Mouse (Mus musculus) heart, postnatal 4 days (tissue): ENCODE data around the gene Cib2. TPM values are rescaled to one million over a fixed set of nuclear protein-coding genes. Genes with fewer than 3 reads are reported as not detected.

Experiments used
- DNase-seq: peaks from one replicate; pipeline ENCODE4 v3.0.0; 2021
- total RNA-seq, 2 experiments: library from RNA; stranded (reverse); gene quantifications; 2 replicates each; pipeline ENCODE4 v1.2.3; 2021

The Cib2 gene
- total RNA-seq, 2 experiments from 2014 or later = 1.5 to 2.1 TPM

GRCm38 (mm10) chr9:54544954-54545315 is 15.1 kb downstream of the Cib2 start:
- DNase-seq = no peak

DNA sequence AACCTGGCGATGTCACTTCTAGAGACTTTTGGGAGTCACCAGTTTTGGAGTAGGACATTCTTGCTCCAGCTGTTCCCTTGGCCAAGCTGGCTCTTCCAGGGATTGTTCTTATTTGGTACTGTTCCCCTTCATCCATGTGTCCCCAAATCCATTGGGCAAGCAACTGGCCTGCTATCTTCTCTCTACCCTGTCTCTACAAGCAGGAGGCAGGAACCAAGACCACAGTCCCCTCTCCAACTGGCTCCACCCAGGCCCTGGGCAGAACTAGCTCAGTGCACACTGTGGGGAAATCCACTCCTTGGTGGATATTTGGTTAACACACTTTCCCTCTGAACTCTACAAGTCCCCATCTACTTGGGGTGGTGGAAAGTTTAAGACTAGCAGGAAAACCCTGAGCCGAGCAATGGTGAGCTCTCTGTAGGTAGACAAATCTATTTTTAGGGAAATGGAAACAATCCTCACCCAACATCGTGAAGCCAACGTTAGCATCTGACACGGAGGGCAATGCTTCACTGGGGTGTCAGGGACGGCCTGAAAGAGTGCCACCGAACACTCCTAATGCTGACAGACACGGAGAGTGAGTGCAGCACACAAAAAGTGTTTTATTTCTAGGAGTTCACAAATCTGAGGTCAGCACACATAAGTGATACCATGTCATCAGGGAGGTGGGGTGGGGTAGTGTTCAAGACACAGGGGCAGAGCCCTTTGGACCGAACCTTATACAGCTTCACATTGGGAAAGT is 15.6 kb downstream of the Cib2 start:
- DNase-seq = no peak

GRCm38 (mm10) chr9:54540801-54541200 is 19.2 kb downstream of the Cib2 start:
- DNase-seq = no peak

- DNase-seq = no peak
Observed at GRCm38 (mm10) chr9:54538684-54539083, 21.3 kb downstream of the Cib2 start, which contains the start of gene Sh2d7. TSS of gene Sh2d7 (plus strand) at chr9:54538984.

DNA sequence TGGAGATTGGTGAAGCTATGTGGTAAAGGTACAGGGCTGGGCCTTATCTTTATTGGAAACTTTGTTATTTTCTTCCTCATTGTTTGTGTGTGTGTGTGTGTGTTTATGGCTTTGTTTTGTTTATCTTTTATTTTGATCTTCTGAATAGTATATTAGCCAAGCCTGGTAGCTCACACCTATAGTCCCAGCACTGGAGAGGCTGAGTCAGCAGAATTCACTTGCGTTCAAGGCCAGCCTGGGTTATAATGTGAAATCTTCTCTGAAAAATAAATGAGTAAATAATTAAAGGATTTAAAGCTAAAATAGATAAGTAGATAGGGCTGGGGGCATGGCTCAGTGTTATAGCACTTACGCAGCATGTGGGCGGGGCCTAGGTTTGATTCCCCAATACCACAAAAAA is 21.8 kb downstream of the Cib2 start:
- DNase-seq = no peak

- no peak for DNase-seq
Observed at GRCm38 (mm10) chr9:54537480-54537879, 22.5 kb downstream of the Cib2 start.

GRCm38 (mm10) chr9:54537030-54537429 is 23.0 kb downstream of the Cib2 start:
- no peak for DNase-seq

DNA sequence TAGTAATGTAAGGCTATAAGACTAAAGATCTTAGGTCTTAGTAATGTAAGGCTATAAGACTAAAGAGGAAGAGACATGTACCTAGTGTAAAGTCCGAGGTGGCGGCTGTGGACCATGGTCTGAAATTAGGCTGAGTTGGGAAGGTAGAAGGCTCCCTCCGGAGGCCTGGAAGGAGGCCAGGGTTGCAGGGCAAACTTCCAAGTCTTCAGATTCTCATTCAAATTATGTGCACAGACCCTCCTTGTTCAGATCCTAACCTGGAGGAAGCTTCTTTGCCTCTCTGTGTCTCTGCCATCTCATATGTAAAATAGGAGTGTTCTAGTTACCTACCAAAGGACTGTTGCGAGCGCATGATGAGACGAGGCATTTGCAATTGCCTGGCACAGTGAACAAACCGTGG is 23.8 kb downstream of the Cib2 start:
- peak; percentile 28 for DNase-seq

DNA sequence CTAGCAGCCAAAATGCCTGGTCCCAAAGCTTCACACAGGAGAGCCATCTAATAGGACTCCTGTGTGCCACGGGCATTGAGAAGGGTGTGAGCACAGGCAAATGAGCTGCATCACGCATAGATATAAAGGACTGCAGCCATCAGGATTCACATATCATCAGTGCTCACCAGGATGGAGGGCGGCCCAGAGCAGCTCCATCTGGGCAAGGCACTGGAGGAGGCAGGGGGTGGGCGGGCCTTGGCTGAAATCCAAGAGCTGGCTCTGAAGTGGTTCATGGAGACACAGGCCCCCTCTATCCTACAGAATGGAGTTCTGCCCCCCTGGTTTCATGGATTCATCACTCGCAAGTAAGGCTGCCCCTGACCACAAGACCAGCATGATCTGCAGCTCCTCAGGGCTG is 26.0 kb downstream of the Cib2 start:
- DNase-seq = peak; percentile 42

GRCm38 (mm10) chr9:54532926-54533325 is 27.1 kb downstream of the Cib2 start:
- DNase-seq = no peak

- no peak for DNase-seq
Observed at GRCm38 (mm10) chr9:54531421-54531820, 28.6 kb downstream of the Cib2 start.

DNA sequence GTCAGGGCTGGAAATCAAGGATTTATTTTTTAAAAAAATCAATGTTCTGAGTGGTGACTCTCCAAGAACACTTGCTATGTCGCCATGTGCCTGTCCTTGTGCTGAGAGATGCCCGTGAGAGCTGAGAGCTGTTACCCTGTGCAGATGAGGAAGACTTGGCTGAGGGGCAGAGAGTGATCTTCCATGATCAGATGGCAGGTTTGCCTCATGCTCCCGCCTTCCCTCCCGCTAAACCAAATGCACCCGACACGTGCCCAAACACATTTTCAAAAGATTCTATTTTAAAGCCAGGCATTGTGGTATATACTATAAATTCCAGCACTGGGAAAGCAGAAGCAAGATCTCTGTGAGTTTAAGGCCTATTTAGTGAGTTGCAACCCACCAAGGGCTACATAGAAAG is 29.2 kb downstream of the Cib2 start:
- DNase-seq = no peak

DNA sequence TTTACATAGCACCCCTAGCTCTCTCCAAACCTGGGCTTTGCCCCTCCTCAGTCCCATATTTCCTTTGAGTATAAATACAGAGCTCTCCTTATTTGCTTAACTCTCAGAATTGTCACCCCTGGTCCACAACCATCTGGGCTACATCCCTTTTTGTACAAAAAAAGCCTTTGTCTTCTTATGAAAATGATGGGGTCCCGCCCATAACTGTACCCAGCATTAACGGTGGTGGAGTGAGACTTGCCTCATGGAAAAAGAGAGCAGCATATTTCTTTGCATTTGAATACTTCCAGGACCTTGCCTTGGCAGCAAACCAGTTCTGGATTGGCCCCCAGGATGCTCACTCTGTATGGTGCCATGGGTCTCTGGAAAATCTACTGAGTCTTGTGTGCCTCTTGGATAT is 30.1 kb downstream of the Cib2 start:
- DNase-seq = no peak

GRCm38 (mm10) chr9:54527694-54528093 is 32.3 kb downstream of the Cib2 start:
- DNase-seq = no peak

- DNase-seq = no peak
Observed at GRCm38 (mm10) chr9:54520286-54520685, 39.7 kb downstream of the Cib2 start.

DNA sequence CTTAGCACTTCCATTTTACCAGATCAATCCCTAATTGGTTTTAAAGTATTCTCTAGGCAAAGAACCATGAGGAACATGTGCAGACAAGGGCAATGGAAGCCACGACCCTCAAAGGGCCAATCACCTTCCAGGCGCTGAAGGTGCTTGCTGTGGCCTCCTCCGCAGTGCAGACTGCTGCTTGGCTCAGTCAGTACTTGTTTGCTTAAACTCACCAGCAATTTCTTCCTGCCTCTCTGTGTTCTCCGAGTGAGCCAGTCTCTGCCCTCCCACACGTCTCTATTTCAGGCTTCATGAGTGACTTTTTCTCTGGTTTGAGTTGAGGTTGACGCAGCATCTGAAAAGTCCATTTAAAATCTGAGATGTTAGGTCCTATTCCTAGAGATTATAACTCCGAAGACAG is 41.1 kb downstream of the Cib2 start:
- no peak for DNase-seq

DNA sequence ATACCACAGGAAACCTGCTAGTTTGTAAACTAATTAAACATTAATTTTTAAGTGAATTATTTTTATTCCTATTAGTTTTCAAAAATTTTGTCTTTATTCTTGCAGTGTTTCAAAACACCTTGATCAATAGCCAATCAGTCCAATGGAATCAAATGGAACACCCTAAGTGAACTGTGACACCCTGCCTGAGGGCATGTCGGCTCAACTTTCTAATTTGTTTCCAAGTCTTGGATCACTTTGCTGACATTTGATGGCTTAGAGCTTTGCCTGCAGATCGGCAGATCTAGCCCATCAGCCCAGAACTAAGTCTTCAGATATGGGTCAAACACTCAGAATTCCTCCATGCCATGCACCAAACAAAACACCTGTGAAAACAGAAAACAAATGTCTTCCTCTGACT is 44.0 kb downstream of the Cib2 start:
- no peak for DNase-seq

- DNase-seq = no peak
Observed at GRCm38 (mm10) chr9:54502873-54503272, 57.1 kb downstream of the Cib2 start.

DNA sequence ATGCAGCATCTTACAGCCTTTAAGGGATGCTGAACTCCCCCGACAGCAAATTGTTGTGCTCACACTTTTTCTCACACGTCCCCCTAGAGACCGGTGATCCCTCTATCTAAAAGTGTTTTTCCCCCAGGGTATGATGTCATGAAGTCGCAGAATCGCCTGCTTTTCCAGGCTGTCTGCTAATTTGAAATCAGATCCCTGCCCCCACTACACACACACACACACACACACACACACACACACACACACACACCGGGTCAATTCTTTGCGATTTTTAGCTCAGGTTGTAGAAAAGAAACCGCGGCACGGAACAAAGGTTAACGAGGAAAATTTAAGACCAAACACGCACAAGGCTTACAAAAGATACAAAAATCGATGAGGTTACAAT is 57.9 kb downstream of the Cib2 start:
- no peak for DNase-seq

GRCm38 (mm10) chr9:54501453-54502110 is 58.4 kb downstream of the Cib2 start, which contains the start of gene Dmxl2:
TSS of gene Dmxl2 (minus strand) at chr9:54501626.
- peak; percentile 94 for DNase-seq

GRCm38 (mm10) chr9:54500832-54501452 is 59.1 kb downstream of the Cib2 start:
- DNase-seq = peak; percentile 50

GRCm38 (mm10) chr9:54499791-54500190 is 60.2 kb downstream of the Cib2 start:
- no peak for DNase-seq

DNA sequence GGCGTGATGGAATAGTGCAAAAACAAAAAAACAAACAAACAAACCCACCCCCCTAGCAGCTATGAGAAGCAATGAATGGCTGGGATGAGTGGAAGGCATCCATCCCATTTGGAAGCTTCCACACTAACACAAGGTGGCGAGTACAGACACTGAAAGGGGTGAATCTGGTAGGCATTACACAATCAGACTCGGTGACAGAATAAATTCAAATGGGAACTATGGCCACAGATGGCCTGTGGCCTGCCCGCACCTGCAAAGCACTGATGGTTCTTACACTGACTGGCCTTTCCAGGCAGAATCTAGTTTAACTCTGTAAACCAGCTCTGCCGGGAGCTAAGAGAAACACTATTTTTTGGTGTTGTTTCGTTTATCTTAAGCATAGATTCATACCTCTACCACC is 60.7 kb downstream of the Cib2 start:
- no peak for DNase-seq
